Mouse (Mus musculus) megakaryocyte, adult 5-6 weeks (primary cell): Measurements from ENCODE around the gene F2rl3. TPM values are rescaled to one million over a fixed set of nuclear protein-coding genes. Genes with fewer than 3 reads are reported as not detected.

ENCODE experiments used
- ATAC-seq: 2 replicates; pipeline ENCODE4 v1.8.0; 2016; ENCODE audit warnings: mild to moderate bottlenecking, inconsistent platforms; ENCODE audit not compliant: poor library complexity, severe bottlenecking
- total RNA-seq, 2 experiments: library from RNA; stranded (forward) in 1 of 2; stranded (reverse) in 1 of 2; fragments of 153-499, 151-499 nt in 1 of 2; fragments of 221-1000, 200-1000 nt in 1 of 2; gene quantifications; 2 replicates each; pipeline versions ENCODE4 v1.2.3 to v1.2.4; 2015 to 2017

Gene F2rl3
- total RNA-seq, 2 experiments from 2014 or later: 0.07 to 0.11 TPM

GRCm38 (mm10) chr8:72762306-72762705, 626 bp downstream of the F2rl3 start:
- peak; percentile 49 for ATAC-seq

- no peak for ATAC-seq
These were observed 4.0 kb downstream of the F2rl3 start for GRCm38 (mm10) chr8:72765696-72766095.

GRCm38 (mm10) chr8:72766777-72767176, 5.1 kb downstream of the F2rl3 start:
- ATAC-seq: no peak

- ATAC-seq: no peak
These were observed 16.1 kb downstream of the F2rl3 start for GRCm38 (mm10) chr8:72777797-72778196.

GRCm38 (mm10) chr8:72780644-72781043, 19.0 kb downstream of the F2rl3 start:
- no peak for ATAC-seq

GRCm38 (mm10) chr8:72801583-72801982, 39.9 kb downstream of the F2rl3 start:
- no peak for ATAC-seq

- no peak for ATAC-seq
These were observed 51.0 kb downstream of the F2rl3 start for GRCm38 (mm10) chr8:72812690-72813089.

Other genes starting within 250 kb of the F2rl3 start
- gene Med26, start 213.6 kb upstream of the F2rl3 start, total RNA-seq (2015): 6.6 and 6.8 TPM in 2 replicates
- 4.2 and 4.7 TPM in 2 replicates for gene Med26, start 213.6 kb upstream of the F2rl3 start, total RNA-seq (2017)
- 48.7 and 55.8 TPM in 2 replicates for gene Smim7, start 190.8 kb upstream of the F2rl3 start, total RNA-seq (2015)
- 43.2 and 61.5 TPM in 2 replicates for gene Smim7, start 190.8 kb upstream of the F2rl3 start, total RNA-seq (2017)
- gene Tmem38a, start 189.8 kb upstream of the F2rl3 start, total RNA-seq (2015): 3.7 and 5.6 TPM in 2 replicates
- 3.8 and 5.0 TPM in 2 replicates for gene Tmem38a, start 189.8 kb upstream of the F2rl3 start, total RNA-seq (2017)
- gene Nwd1, start 115.2 kb upstream of the F2rl3 start, total RNA-seq (2015): 0.09 and 0.11 TPM in 2 replicates
- 0.55 and 0.61 TPM in 2 replicates for gene Nwd1, start 115.2 kb upstream of the F2rl3 start, total RNA-seq (2017)
- gene Sin3b, start 38.6 kb upstream of the F2rl3 start, total RNA-seq (2015): 93.7 and 101 TPM in 2 replicates
- 84.6 and 102 TPM in 2 replicates for gene Sin3b, start 38.6 kb upstream of the F2rl3 start, total RNA-seq (2017)